In genomic region chr6:12876366-12876765, GRCm38 (mm10) we compare ENCODE assay signal across 15 mouse cellular contexts.
"Had no signal": no experiment of that assay in that cellular context is flagged by ENCODE, and none has a peak within 500 bp of the region (broad histone marks: within the 10 kb centered on the region; RNA-seq: fewer than 3 reads in every experiment).

No protein-coding gene starts in this region.

- H3K9me3 ChIP-seq: limb, embryonic 10.5 days; liver, embryonic 15.5 days; midbrain, embryonic 10.5 days; neural tube, embryonic 13.5 days had no signal

- H3K27me3 ChIP-seq: liver, embryonic 15.5 days; neural tube, embryonic 13.5 days had no signal

- DNase-seq: lung, adult 2 months; lung, postnatal 4 days; midbrain, embryonic 14.5 days; retina, postnatal 1 day; right cerebral cortex, postnatal 4 days; spleen, adult 18-20 months; thymus, adult 18-20 months; thymus, postnatal 14 days had no signal

- ATAC-seq: lung, postnatal 0 days had no signal

- H3K27ac ChIP-seq: layer of hippocampus, adult 2 months; limb, embryonic 10.5 days; liver, embryonic 15.5 days; midbrain, embryonic 10.5 days; neural tube, embryonic 13.5 days had no signal

- H3K4me1 ChIP-seq: limb, embryonic 10.5 days; liver, embryonic 15.5 days; midbrain, embryonic 10.5 days; neural tube, embryonic 13.5 days had no signal

- H3K4me3 ChIP-seq: layer of hippocampus, adult 2 months; limb, embryonic 10.5 days; liver, embryonic 15.5 days; midbrain, embryonic 10.5 days; neural tube, embryonic 13.5 days had no signal

- H3K4me2 ChIP-seq: liver, embryonic 11.5 days; liver, embryonic 15.5 days; neural tube, embryonic 13.5 days had no signal

- H3K36me3 ChIP-seq: limb, embryonic 10.5 days; liver, embryonic 15.5 days; midbrain, embryonic 10.5 days; neural tube, embryonic 13.5 days had no signal

- H3K9ac ChIP-seq: liver, embryonic 15.5 days; neural tube, embryonic 13.5 days had no signal
